Mouse (Mus musculus) liver, embryonic 12.5 days (tissue): ENCODE data around the gene Arrdc5. TPM values are rescaled to one million over a fixed set of nuclear protein-coding genes. Genes with fewer than 3 reads are reported as not detected.

Source experiments
- polyA plus RNA-seq: library from polyadenylated mRNA; unstranded; fragments of >200 nt; fragmentation: Nextera tagmentation; extraction: Ambion mirVana; gene quantifications from 2 replicates; pipeline ENCODE4 v1.2.1, GENCODE M21; 2016

The Arrdc5 gene
- polyA plus RNA-seq, 1 experiment from 2014 or later: not detected

Other genes with a start within 250 kb of the Arrdc5 start
- 15.8 and 17.9 TPM in 2 replicates for gene Ubxn6, start 225.3 kb downstream of the Arrdc5 start, polyA plus RNA-seq
- gene Hdgfl2, start 220.7 kb downstream of the Arrdc5 start, polyA plus RNA-seq: 86.7 and 89.4 TPM in 2 replicates
- 0.05 and 0.06 TPM in 2 replicates for gene Plin4, start 190.5 kb downstream of the Arrdc5 start, polyA plus RNA-seq
- gene Plin5, start 182.7 kb downstream of the Arrdc5 start, polyA plus RNA-seq: 0.25 and 0.38 TPM in 2 replicates
- gene Lrg1, start 178.3 kb downstream of the Arrdc5 start, polyA plus RNA-seq: 0.27 and 0.48 TPM in 2 replicates
- 1.5 and 1.7 TPM in 2 replicates for gene Sema6b, start 159.9 kb downstream of the Arrdc5 start, polyA plus RNA-seq
- 3.7 TPM in 2 replicates for gene Tnfaip8l1, start 137.8 kb downstream of the Arrdc5 start, polyA plus RNA-seq
- gene Mydgf, start 116.4 kb downstream of the Arrdc5 start, polyA plus RNA-seq: 66.2 and 71.0 TPM in 2 replicates
- gene Dpp9, start 81.4 kb downstream of the Arrdc5 start, polyA plus RNA-seq: 27.1 and 28.5 TPM in 2 replicates
- 10.2 and 10.7 TPM in 2 replicates for gene Fem1a, start 43.5 kb downstream of the Arrdc5 start, polyA plus RNA-seq
- 3.8 and 4.1 TPM in 2 replicates for gene Ticam1, start 23.5 kb downstream of the Arrdc5 start, polyA plus RNA-seq
- gene Plin3, start 7.4 kb downstream of the Arrdc5 start, polyA plus RNA-seq: 28.3 and 30.2 TPM in 2 replicates
- gene Uhrf1, start 3.0 kb upstream of the Arrdc5 start, polyA plus RNA-seq: 153 and 154 TPM in 2 replicates
- gene Kdm4b, start 25.8 kb upstream of the Arrdc5 start, polyA plus RNA-seq: 13.6 and 13.9 TPM in 2 replicates
- gene Ptprs, start 176.2 kb upstream of the Arrdc5 start, polyA plus RNA-seq: 19.3 and 21.2 TPM in 2 replicates
- not detected in 2 replicates for gene Znrf4, start 212.1 kb upstream of the Arrdc5 start, polyA plus RNA-seq